Mouse (Mus musculus) gastrocnemius, adult 8-10 months (tissue): Measurements from ENCODE around the gene Arf6. TPM values are rescaled to one million over a fixed set of nuclear protein-coding genes. Genes with fewer than 3 reads are reported as not detected.
"Not testable (repeated sequence)": the region's sequence is repeated elsewhere in the genome, so short reads cannot be mapped to it uniquely, and the experiment has no call there.

Source experiments
- DNase-seq, 2 experiments: peaks; one replicate each; pipeline ENCODE4 v3.0.0; 2022; ENCODE audit warnings: low spot score in 2 of 2
- total RNA-seq, 4 experiments: library from RNA; stranded (reverse); gene quantifications; 2 replicates each; pipeline ENCODE4 v1.2.4; 2022

Arf6 gene
- total RNA-seq, 4 experiments from 2014 or later: 18.4 to 23.3 (median 21.9) TPM

DNA sequence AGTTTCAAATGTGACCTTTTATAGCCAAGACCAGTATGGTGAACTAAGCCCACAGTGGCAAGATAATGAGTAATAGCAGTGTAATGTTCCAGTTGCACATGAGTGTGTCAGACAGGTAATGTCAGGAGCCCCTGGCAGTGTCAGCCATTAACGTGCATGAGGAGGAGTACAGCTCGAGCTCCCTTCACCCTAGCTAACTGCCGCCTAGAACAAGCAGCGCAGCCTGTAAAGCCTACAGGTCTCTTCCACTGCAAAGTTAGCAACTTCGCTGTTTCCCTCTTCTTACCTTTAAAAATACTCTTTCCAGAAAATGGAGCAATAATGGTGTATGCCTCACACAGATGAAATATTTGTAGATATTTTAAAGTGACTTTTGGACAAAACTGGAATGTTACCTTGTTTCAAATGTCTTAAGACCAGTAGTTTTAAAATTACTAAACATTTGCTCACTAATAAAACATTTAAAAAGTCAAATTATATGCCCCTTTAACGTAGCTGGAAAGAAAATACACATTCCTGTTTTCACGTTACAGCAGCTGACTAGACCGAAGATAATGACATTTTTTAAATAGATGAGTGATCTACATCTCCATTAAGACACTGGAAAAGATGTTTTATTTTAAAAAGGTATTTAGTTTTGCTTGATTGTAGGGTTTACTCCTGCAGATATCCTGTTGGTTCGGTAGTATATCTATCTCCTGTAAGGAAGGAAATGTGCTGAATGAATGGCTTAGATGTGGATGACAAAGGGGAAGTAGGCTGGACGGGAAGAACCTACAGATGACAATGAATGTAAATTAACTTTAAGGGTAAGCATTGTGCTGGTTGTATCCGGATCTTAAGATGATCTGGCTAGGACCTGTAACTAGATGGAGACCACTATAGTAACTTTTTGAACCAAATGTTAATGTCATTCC lies 2.2 kb downstream of the Arf6 start:
- no peak for DNase-seq

DNA sequence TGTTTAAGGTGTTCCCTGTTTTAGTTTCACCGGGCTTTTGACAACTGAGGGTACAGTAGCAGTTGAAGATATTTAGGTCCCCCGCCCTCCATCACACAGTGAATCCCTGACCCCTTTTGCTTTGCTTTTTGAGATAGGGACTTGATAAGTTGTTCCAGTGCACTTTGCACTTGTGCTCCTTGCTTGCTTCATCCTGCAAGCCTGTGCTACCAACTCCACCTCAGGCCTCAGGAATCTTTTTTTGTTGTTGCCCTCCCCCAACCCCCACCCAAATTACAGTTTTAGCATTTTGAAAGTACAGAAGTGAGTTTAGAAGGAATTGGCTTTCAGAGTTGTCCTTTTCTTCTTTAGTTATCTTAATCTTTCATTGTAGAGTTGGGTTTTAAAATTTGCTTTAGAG lies 4.2 kb downstream of the Arf6 start:
- DNase-seq: no peak

DNA sequence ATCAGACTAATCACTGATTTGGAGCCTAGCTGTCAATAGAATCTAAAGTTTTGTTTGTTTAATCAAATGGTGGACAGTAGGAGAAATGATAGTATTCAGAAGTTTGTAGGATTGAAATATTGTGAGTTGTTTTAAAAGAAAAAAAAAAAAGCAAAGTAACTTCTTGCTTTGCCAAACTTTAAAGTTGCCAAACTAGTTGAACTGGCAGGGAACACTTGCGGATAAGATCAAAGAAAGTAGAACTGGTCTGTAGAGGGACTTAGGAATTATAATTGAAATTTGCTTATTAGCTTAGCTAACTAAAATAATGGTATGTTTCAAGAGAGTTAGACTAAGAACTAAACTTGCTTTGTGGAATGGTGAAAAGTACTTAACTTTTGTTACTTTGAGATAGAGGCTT lies 5.2 kb downstream of the Arf6 start:
- no peak for DNase-seq

DNA sequence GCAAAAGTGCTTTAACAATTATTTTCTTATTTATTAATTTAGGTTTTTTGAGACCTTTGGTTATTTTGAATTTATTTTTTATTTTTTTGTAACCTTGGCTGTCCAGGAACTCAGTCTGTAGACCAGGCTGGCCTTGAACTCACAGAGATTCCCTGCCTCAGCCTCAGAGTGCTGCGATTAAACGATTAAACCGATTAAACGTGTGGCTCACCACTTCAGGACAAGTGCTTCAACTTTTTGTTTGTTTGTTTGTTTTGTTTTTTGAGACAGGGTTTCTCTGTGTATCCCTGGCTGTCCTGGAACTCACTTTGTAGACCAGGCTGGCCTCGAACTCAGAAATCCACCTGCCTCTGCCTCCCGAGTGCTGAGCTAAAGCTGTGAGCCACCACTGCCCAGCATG lies 5.7 kb downstream of the Arf6 start:
- not testable (repeated sequence) for DNase-seq

DNA sequence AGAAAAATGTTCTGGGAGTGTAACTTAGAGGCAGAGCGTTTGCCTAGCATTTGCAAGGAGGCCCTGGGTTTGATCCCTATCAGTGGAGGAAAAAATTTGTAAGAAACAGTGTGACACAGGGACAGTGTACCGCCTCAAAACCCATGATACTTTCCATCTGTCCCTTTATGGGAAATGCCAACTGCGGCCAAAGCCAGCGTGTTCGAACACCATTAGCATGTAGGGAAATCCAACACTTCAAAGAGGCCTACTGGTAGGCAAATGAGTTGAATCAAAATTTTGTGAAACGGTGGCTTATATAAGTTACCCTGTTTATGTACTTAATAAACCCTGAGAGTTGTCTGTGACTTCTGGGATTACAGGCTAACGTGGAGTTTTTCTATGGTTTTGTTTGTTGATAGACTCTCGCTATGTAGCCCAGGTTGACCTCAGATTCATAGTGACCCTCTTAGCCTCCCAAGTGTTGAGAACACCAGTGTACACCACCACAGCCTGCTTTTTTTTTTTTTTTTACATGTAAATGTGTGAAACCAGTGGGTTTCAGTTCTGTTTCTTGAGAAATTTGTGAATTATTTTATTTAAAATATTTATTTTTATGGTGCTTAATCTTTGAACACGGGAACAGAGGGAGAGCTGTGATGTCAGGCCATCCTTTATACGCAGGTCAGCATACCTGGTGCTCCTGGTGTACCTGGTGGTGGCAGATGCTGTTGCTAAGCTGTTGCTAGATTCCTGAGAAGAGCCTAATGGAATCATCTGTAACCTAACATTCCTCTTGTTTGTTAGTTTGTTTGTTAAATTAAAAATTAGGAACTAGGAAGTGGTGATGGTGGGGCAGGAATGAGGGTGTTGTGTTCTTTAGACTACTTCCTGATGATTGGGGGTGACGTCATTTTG lies 6.9 kb downstream of the Arf6 start:
- no peak for DNase-seq

- no peak for DNase-seq
Observed at GRCm38 (mm10) chr12:69382880-69383279, 10.9 kb downstream of the Arf6 start.

DNA sequence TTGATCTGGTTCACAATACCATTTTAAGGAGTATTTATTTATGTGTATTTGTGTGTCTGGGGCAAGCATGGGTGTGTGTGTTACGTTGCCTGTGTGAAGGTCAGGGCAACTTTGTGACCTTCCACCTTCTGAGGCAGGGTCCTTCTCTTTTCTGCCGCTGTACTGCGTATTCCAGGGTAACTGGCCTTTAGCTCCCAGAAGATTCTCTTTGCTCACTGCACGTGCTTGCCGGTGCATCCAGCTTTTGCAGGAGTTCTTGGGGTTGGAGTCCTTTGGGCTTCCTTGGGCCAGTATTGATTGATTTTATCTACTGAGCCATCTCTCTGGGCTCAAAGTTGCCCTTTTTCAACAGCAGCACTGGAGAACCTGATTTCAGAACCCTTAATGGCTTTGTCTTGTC lies 12.7 kb downstream of the Arf6 start:
- no peak for DNase-seq

DNA sequence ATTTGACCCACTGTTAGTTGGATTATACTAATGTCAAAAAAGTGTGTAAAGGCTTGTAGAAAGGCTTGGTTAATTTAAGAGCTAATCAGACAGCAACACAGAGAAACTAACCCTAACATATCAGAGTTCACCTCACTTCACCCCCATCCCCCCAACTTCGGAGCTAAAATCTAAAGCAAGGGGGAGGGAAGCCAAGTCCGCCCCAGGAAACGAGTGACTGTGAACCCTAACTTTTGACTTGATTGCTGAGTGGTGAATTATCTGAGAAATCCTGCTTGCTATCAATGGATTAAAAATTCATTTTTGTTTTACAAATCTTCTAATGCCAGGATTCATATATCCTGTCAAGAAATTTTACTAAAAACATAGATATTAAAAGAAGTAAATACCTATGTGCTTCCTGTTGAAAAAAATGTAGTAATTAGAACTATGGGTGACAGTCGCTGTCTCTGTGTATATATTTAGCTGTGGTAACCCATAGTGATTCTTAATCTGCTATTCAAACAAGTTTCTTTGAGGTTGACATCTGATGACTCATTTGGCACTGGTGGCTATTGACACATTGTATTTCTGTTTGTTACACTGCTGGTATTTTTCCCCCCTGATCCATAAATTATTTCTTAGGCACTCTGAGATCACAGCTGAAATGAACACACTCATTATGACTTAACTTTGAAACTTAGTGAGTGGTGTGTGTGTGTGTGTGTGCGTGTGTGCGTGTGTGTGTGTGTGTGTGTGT lies 13.8 kb downstream of the Arf6 start:
- no peak for DNase-seq

GRCm38 (mm10) chr12:69386281-69386732 lies 14.4 kb downstream of the Arf6 start:
- DNase-seq: not testable (repeated sequence)

GRCm38 (mm10) chr12:69388321-69388869 lies 16.4 kb downstream of the Arf6 start:
- DNase-seq: no peak

GRCm38 (mm10) chr12:69389273-69389938 lies 17.5 kb downstream of the Arf6 start:
- no peak for DNase-seq

DNA sequence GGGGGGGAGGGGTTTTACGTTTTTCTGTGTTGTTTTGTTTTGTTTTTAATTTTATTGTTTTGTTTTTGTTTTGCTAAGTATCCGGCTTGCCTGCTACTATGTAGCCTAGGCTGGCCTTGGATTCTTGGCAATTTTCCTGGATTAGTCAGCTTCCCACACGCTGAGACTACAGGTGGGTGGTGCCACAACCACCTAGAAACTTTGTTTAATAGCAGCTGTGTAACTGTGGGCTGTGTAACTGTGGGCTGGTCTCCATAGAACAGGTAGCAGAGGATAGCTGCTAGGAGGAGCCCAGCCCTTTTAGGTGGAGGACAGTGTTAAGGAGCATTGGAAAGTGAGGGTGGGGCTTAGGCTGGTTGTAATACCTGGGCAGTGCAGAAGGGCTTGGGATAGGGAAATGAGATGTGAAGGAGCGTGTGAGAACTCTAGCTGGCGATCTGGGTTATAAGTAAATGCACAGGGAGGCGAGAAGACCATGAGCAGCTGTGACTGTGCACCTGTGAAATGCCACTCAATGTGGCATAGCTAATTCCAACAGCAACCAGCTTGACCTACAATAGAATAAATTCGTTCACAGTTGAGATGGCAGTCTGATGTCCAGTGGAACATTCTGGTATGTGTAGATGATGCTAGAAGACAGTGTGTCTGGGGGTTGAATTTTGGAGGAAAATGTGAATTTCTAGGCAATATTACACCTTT lies 18.2 kb downstream of the Arf6 start:
- no peak for DNase-seq

- DNase-seq: no peak
Observed at GRCm38 (mm10) chr12:69393076-69393475, 21.1 kb downstream of the Arf6 start.

DNA sequence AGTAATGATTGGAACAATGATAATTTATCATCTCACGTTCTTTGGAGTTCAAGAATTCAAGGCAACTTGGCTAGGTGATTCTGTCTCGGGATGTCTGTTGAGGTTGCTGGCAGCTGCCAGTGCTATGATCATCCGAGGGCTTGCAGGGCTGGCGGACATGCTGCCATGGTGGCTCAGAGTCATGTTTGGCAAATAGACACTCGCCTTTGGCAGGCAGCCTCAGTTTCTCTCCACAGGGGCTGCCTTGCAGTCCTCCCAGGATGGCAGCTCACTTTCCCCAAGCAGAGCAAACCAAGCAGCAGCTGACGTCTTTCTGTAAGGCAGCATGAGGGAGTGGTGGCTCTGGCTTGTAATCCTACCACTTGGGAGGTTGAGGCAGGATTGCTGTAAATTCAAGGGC lies 22.5 kb downstream of the Arf6 start:
- DNase-seq: peak in 1 of 2 experiments; percentile 19

DNA sequence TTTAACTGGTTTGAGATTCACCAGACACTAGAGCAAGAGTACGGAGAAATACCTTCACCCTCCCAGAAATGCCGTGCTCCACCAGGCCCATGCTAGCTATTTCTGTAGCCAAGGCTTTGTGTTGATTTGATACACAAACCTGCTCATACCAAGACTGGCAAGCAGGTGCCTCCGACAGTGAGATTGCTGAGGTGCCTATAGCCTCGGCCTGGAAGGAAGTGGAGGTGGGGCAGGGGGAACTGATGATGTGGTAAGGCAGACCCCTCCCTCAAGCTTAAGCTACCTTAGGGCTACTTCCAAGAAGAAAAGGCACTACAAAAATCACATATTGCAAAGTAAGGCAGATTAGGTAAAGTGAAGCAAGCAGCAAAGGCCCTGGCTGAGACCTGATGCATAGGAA lies 28.4 kb downstream of the Arf6 start:
- DNase-seq: no peak

GRCm38 (mm10) chr12:69400871-69401286 lies 28.9 kb downstream of the Arf6 start:
- no peak for DNase-seq

- DNase-seq: no peak
Observed at GRCm38 (mm10) chr12:69402100-69402499, 30.1 kb downstream of the Arf6 start.

- DNase-seq: no peak
Observed at GRCm38 (mm10) chr12:69402594-69403167, 30.7 kb downstream of the Arf6 start.

GRCm38 (mm10) chr12:69410767-69411166 lies 38.8 kb downstream of the Arf6 start:
- DNase-seq: no peak

GRCm38 (mm10) chr12:69411936-69412335 lies 40.0 kb downstream of the Arf6 start:
- DNase-seq: no peak
